Mouse (Mus musculus): ENCODE measurements around the gene Grb10. TPM values are rescaled to one million over a fixed set of nuclear protein-coding genes. Genes with fewer than 3 reads are reported as not detected.

Grb10 gene
- total and polyA plus RNA-seq, 2 experiments = 3.0 to 4.0 TPM

DNA sequence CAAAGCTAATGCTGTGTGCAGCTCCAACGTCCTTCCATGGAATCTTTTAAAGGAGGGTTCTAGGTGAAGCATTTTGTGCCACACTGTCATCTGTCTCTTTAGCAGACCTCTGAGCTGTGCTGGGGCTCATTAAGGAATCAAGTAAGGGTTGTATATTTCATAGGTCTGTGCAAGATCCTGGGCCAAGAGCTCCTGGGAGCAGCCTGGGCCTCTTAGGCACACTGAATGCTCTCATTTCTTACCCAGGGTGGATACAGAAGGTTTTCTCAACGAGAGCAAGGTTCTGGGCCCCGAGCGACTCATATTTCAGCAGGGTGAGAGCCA lies 84.4 kb downstream of the Grb10 start:
- Histone ChIP-seq H3K27me3 (ENCODE audit: control insufficient read depth, insufficient read depth, low read length) (no peaks in the 10 kb centered on the region), H3K4me3 (ENCODE audit: insufficient read depth, low read depth, low read length) (no peak overlapping the region), H3K36me3 (ENCODE audit: control insufficient read depth, insufficient read depth, low read length) (no peaks in the 10 kb centered on the region), H3K9ac (ENCODE audit: low read depth, low read length) (no peak overlapping the region), H3K4me1 (ENCODE audit: control insufficient read depth, insufficient read depth, low read length) (peaks cover 7% of the 10 kb centered on the region), H3K27ac (replicated peaks; ENCODE audit: insufficient read depth, low read depth, low read length) (no peak overlapping the region), H3K79me2 (ENCODE audit: control insufficient read depth, insufficient read depth, low read length) (no peaks in the 10 kb centered on the region)
- 86% methylated on average over 4 of the region's 4 CpGs for WGBS
- no peak for TF ChIP-seq POLR2A (IDR thresholded peaks at IDR 0.05; ENCODE audit: extremely low read depth, insufficient read depth, low read length)
- no peak for TF ChIP-seq CTCF (IDR thresholded peaks at IDR 0.05; ENCODE audit: low read depth, low read length)
- DNase-seq (ENCODE audit: extremely low read depth, low read depth, low spot score) = no peak

DNA sequence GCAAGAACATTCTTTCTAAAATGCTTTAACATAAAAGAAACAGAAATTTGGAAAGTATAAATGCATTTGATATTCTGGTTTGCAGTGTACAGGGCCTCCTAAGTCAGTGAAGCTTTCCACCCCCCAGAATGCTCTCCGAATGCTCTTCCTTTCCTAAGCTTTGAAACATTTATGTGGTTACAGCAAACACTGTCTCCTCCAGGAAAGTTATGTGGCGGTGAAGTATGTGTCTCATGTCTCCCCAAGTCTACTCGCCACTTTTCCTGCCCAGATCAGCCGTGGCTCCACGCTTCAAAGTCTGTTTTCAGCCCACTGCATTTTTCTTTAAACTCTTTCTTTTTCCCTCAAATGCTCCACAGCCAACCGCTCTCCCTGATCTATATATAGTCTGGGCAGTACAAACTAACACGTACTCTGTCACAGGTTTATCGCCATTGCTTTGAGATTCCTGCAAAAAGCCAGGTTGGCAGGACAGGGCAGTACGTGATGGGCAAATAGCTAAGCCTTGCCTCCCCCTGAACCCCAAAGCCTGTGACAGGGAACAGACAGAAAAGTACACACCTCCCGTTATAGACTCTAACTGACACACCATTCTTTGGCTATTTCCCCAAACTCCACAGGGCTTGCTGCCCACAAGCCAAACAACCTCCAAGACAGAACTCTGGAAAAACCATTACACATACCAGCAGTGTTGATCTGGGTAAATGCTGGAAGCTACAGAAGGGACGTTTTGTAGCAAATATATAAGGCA lies 84.9 kb downstream of the Grb10 start:
- no peak overlapping the region for H3K4me3 ChIP-seq (ENCODE audit: insufficient read depth, low read depth, low read length)
- TF ChIP-seq POLR2A (IDR thresholded peaks at IDR 0.05; ENCODE audit: extremely low read depth, insufficient read depth, low read length) (no peak), CTCF (IDR thresholded peaks at IDR 0.05; ENCODE audit: low read depth, low read length) (no peak)
- H3K27ac ChIP-seq (replicated peaks; ENCODE audit: insufficient read depth, low read depth, low read length) = no peak overlapping the region
- H3K4me1 ChIP-seq (ENCODE audit: control insufficient read depth, insufficient read depth, low read length) = peaks cover 7% of the 10 kb centered on the region
- 72% methylated on average over 11 of the region's 11 CpGs for WGBS
- H3K9ac ChIP-seq (ENCODE audit: low read depth, low read length) = no peak overlapping the region
- H3K36me3 ChIP-seq (ENCODE audit: control insufficient read depth, insufficient read depth, low read length) = no peaks in the 10 kb centered on the region
- no peaks in the 10 kb centered on the region for H3K79me2 ChIP-seq (ENCODE audit: control insufficient read depth, insufficient read depth, low read length)
- no peaks in the 10 kb centered on the region for H3K27me3 ChIP-seq (ENCODE audit: control insufficient read depth, insufficient read depth, low read length)
- no peak for DNase-seq (ENCODE audit: extremely low read depth, low read depth, low spot score)

DNA sequence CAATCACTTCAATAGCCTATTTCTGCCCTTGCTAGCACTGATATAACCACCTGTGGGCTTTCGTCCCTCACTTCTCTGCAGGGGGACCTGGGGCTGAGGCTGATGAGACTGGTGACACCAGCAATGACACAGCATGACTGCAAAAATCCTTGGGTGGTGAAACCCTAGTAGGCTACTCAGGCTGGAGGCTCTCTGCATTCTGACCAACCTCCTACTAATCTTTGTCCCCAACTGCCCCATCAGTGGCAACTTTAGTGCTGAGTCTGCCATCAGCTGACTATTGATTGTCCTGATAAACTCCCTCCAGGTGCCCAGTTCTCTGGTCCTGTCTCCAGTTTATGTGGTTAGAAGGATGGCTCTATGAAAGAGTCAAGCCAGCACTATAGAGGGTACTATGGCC lies 85.9 kb downstream of the Grb10 start:
- H3K4me3 ChIP-seq (ENCODE audit: insufficient read depth, low read depth, low read length) = no peak overlapping the region
- TF ChIP-seq CTCF (IDR thresholded peaks at IDR 0.05; ENCODE audit: low read depth, low read length) = no peak
- no peak for TF ChIP-seq POLR2A (IDR thresholded peaks at IDR 0.05; ENCODE audit: extremely low read depth, insufficient read depth, low read length)
- H3K9ac ChIP-seq (ENCODE audit: low read depth, low read length) = no peak overlapping the region
- peaks cover 7% of the 10 kb centered on the region for H3K4me1 ChIP-seq (ENCODE audit: control insufficient read depth, insufficient read depth, low read length)
- H3K36me3 ChIP-seq (ENCODE audit: control insufficient read depth, insufficient read depth, low read length) = no peaks in the 10 kb centered on the region
- no peaks in the 10 kb centered on the region for H3K27me3 ChIP-seq (ENCODE audit: control insufficient read depth, insufficient read depth, low read length)
- H3K79me2 ChIP-seq (ENCODE audit: control insufficient read depth, insufficient read depth, low read length) = no peaks in the 10 kb centered on the region
- peak overlapping the region; percentile 21 for H3K27ac ChIP-seq (replicated peaks; ENCODE audit: insufficient read depth, low read depth, low read length)
- peak; percentile 80 for DNase-seq (ENCODE audit: extremely low read depth, low read depth, low spot score)
- 63% methylated on average over 1 of the region's 1 CpGs for WGBS

DNA sequence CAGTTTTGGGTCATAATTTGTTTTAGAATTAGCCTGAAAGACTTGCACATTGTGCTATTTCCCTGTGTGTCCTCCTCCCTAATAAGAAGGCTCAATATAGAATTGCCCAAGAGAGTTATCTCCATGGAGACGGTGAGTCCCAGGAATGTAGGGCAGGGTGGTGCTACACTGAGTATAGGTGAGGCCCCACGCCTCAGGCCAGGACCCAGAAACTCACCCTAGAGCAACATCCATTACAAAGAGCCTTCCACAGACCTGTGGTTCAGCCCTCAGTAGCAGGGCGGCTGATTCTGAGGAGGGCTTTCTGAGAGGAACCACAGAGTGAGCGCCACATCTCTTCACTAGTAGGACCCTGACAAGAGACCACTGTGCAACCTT lies 89.5 kb downstream of the Grb10 start:
- Histone ChIP-seq H3K4me3 (ENCODE audit: insufficient read depth, low read depth, low read length) (no peak overlapping the region), H3K27me3 (ENCODE audit: control insufficient read depth, insufficient read depth, low read length) (no peaks in the 10 kb centered on the region), H3K9ac (ENCODE audit: low read depth, low read length) (no peak overlapping the region), H3K79me2 (ENCODE audit: control insufficient read depth, insufficient read depth, low read length) (no peaks in the 10 kb centered on the region), H3K27ac (replicated peaks; ENCODE audit: insufficient read depth, low read depth, low read length) (no peak overlapping the region), H3K4me1 (ENCODE audit: control insufficient read depth, insufficient read depth, low read length) (peaks cover 9% of the 10 kb centered on the region), H3K36me3 (ENCODE audit: control insufficient read depth, insufficient read depth, low read length) (no peaks in the 10 kb centered on the region; the same call in 1 of the 2 replicates)
- TF ChIP-seq CTCF (IDR thresholded peaks at IDR 0.05; ENCODE audit: low read depth, low read length) (no peak), POLR2A (IDR thresholded peaks at IDR 0.05; ENCODE audit: extremely low read depth, insufficient read depth, low read length) (no peak)
- no peak for DNase-seq (ENCODE audit: extremely low read depth, low read depth, low spot score)
- WGBS = 85% methylated on average over 4 of the region's 4 CpGs

DNA sequence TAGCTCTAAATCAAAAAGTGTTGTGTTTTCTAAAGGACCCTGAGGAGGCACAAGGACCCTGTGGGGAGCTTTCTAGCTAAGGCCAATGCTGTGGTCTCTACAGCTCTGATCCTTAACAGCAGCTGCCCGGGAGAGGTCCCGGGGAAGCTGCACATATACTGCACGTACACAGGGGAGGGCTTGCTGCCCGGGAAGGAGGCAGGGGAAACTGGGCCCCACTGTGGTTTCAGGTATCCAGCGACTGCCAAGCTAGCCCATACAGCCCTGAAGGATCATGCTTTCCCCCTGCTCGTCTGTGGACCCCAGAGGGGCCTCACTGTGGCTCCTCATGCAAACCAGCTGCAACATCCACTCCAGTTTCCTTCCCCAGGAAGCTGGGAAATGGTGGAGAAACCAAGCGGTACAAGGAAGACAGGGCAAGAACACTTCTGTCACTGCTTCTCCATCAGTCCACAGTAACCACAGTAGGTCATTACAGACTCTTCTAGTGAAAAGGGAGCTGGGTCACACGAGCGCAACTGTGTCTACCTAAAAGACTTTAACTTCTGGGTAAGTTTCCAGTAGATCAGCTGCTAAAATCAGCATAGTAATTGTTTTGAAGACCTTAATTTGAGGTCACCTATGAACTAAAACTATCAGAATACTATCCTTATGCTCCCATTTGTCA lies 90.0 kb downstream of the Grb10 start:
- WGBS = 84% methylated on average over 9 of the region's 9 CpGs

DNA sequence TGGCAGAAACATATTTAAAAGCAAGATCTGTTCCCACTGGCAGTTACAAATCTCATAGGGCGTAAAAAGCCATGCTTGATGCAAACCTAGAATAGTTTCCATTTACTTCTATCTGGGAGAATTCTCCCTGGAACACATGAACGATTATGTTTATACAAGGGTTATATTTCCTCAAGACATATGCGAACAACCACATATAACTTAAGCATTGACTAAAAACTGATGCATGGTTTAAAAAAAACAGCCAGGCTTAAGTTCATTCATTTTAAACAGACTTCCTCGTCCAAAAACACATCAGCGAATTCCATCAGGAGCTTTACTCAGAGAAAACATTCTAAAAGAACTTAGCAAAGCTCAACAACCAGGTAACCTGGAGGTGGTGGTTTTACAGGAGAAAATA lies 90.6 kb downstream of the Grb10 start:
- no peak overlapping the region for H3K4me3 ChIP-seq (ENCODE audit: insufficient read depth, low read depth, low read length)
- H3K27ac ChIP-seq (replicated peaks; ENCODE audit: insufficient read depth, low read depth, low read length) = no peak overlapping the region
- no peaks in the 10 kb centered on the region for H3K27me3 ChIP-seq (ENCODE audit: control insufficient read depth, insufficient read depth, low read length)
- H3K9ac ChIP-seq (ENCODE audit: low read depth, low read length) = no peak overlapping the region
- peaks cover 8% of the 10 kb centered on the region for H3K4me1 ChIP-seq (ENCODE audit: control insufficient read depth, insufficient read depth, low read length)
- DNase-seq (ENCODE audit: extremely low read depth, low read depth, low spot score) = no peak
- H3K36me3 ChIP-seq (ENCODE audit: control insufficient read depth, insufficient read depth, low read length) = no peaks in the 10 kb centered on the region; the same call in 1 of the 2 replicates
- WGBS = 86% methylated on average over 5 of the region's 5 CpGs
- TF ChIP-seq POLR2A (IDR thresholded peaks at IDR 0.05; ENCODE audit: extremely low read depth, insufficient read depth, low read length) = no peak
- TF ChIP-seq CTCF (IDR thresholded peaks at IDR 0.05; ENCODE audit: low read depth, low read length) = no peak
- H3K79me2 ChIP-seq (ENCODE audit: control insufficient read depth, insufficient read depth, low read length) = no peaks in the 10 kb centered on the region

More for the DNA sequence above, 90.0 kb downstream of the Grb10 start:
- Histone ChIP-seq H3K4me3 (ENCODE audit: insufficient read depth, low read depth, low read length) (no peak overlapping the region), H3K79me2 (ENCODE audit: control insufficient read depth, insufficient read depth, low read length) (no peaks in the 10 kb centered on the region), H3K27ac (replicated peaks; ENCODE audit: insufficient read depth, low read depth, low read length) (no peak overlapping the region), H3K36me3 (ENCODE audit: control insufficient read depth, insufficient read depth, low read length) (no peaks in the 10 kb centered on the region; the same call in 1 of the 2 replicates), H3K27me3 (ENCODE audit: control insufficient read depth, insufficient read depth, low read length) (no peaks in the 10 kb centered on the region), H3K4me1 (ENCODE audit: control insufficient read depth, insufficient read depth, low read length) (peaks cover 9% of the 10 kb centered on the region), H3K9ac (ENCODE audit: low read depth, low read length) (no peak overlapping the region)
- no peak for DNase-seq (ENCODE audit: extremely low read depth, low read depth, low spot score)
- TF ChIP-seq POLR2A (IDR thresholded peaks at IDR 0.05; ENCODE audit: extremely low read depth, insufficient read depth, low read length) = no peak
- TF ChIP-seq CTCF (IDR thresholded peaks at IDR 0.05; ENCODE audit: low read depth, low read length) = no peak

Measured in liver, adult 2 months (tissue).